Mouse (Mus musculus) heart, adult 2 months (tissue): Measurements from ENCODE around the gene Fra10ac1. TPM values are rescaled to one million over a fixed set of nuclear protein-coding genes. Genes with fewer than 3 reads are reported as not detected.

Experiments used
- DNase-seq, 2 experiments: peaks; one replicate each; pipeline ENCODE4 v3.0.0; 2021
- H3K27ac ChIP-seq: fragments of 200-600 bp; 2 replicates; pipeline ENCODE4 v1.8.1; 2022
- H3K27me3 ChIP-seq: fragments of 200-500 bp; 2 replicates; pipeline ENCODE4 v1.6.1; 2012; ENCODE audit warnings: mild to moderate bottlenecking, low read length, inconsistent platforms, mixed read lengths; ENCODE audit not compliant: control insufficient read depth, insufficient read depth
- H3K36me3 ChIP-seq: fragments of 200-500 bp; 2 replicates; pipeline ENCODE4 v1.6.1; 2012; ENCODE audit warnings: low read length, inconsistent platforms; ENCODE audit not compliant: control insufficient read depth, insufficient read depth
- H3K4me1 ChIP-seq: fragments of 200-500 bp; 2 replicates; pipeline ENCODE4 v1.6.1; 2011; ENCODE audit warnings: low read length; ENCODE audit not compliant: control insufficient read depth, insufficient read depth
- H3K4me3 ChIP-seq: fragments of 200-600 bp; 2 replicates; pipeline ENCODE4 v1.8.1; 2022
- H3K79me2 ChIP-seq: fragments of 200-500 bp; replicated peaks from 2 replicates; pipeline ENCODE4 v1.6.1; 2012; ENCODE audit warnings: mild to moderate bottlenecking, inconsistent platforms, low read length, moderate library complexity, mixed read lengths; ENCODE audit not compliant: control insufficient read depth, insufficient read depth
- H3K9ac ChIP-seq: fragments of 200-500 bp; 2 replicates; pipeline ENCODE4 v1.6.1; 2012; ENCODE audit warnings: low read depth, mild to moderate bottlenecking, control low read depth, inconsistent platforms, low read length, mixed read lengths
- CTCF ChIP-seq: fragments of 200-600 bp; IDR thresholded peaks from 2 replicates; pipeline ENCODE4 v1.8.1; 2022; ENCODE audit warnings: antibody characterized with exemption, mild to moderate bottlenecking, moderate library complexity
- EP300 ChIP-seq: fragments of 200-500 bp; IDR thresholded peaks from 2 replicates; pipeline ENCODE4 v1.6.1; 2011; ENCODE audit warnings: low read depth, low read length, control low read depth; ENCODE audit not compliant: insufficient read depth
- POLR2A ChIP-seq: fragments of 200-500 bp; IDR thresholded peaks from 2 replicates; pipeline ENCODE4 v1.6.1; 2011; ENCODE audit warnings: mild to moderate bottlenecking, low read depth, low read length, control low read depth; ENCODE audit not compliant: insufficient read depth
- WGBS: fragments of 180-500 bp; shearing (Covaris S2); methylation state at CpG from one replicate; pipeline ENCODE4 v1.1.7; 2018; 5-methylcytosine and 5-hydroxymethylcytosine counted together
- intact Hi-C: fragments of 180-260 bp; cut with DNase I; formaldehyde crosslinking; loops from one replicate; pipeline ENCODE4 v1.15.1; 2025
- polyA plus RNA-seq: library from polyadenylated mRNA; depleted of rRNA; stranded (reverse); fragments of >200 nt; gene quantifications from 2 replicates; pipeline ENCODE4 v1.2.3, GENCODE M21; 2012
- total RNA-seq, 2 experiments: library from RNA; stranded (reverse); gene quantifications; 2 replicates each; pipeline ENCODE4 v1.2.3; 2021

Fra10ac1 gene
- total and polyA plus RNA-seq, 3 experiments, result 4.7 to 12.9 (median 12.2) TPM

DNA sequence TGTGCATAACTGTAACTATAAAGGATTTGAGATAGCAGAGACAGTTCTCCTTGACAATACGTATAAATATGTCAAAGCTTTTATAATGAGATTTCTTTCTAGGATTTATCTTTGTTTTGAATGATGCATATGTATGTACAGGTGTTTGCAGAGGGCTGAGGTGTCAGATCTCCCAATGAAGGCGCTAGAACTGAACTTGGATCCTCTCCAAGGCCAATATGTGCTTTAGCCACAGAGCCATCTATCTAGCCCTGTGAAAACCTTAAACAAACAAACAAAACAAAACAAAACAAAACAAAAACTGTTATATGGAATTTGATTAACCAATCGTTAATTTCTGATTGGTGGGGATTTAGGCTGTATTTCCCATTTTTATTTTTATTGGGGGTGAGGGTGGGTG, 33.4 kb downstream of the Fra10ac1 start:
- 82% methylated on average over 3 of the region's 3 CpGs for WGBS
- intact Hi-C loops, result no loop called here
- no peak for TF ChIP-seq POLR2A
- no peak for TF ChIP-seq EP300
- no peak for TF ChIP-seq CTCF
- DNase-seq, result no peak
- Histone ChIP-seq H3K4me1 (no peaks in the 10 kb centered on the region), H3K27me3 (no peaks in the 10 kb centered on the region), H3K36me3 (no peaks in the 10 kb centered on the region), H3K9ac (no peak overlapping the region), H3K27ac (no peak overlapping the region), H3K4me3 (no peak overlapping the region), H3K79me2 (no peaks in the 10 kb centered on the region)

DNA sequence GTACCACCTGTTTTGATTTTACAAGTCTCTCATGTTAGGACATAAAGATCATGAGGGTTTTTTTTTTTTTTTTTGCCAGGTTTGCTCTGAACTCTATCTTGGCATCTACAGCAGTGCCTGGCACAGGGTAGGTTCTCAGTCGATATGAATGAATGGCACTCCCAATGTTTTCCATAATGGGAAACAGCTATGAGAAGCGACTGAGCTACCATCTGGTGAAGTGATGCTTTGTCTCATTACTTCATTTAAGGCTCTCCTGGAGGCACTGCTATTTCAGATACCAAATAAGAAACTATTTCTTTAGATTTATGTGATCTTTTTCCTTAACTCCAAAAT, 36.6 kb downstream of the Fra10ac1 start:
- 74% methylated on average over 2 of the region's 2 CpGs for WGBS
- H3K27me3 ChIP-seq, result no peaks in the 10 kb centered on the region
- no peak for TF ChIP-seq CTCF
- TF ChIP-seq EP300, result no peak
- TF ChIP-seq POLR2A, result no peak

DNA sequence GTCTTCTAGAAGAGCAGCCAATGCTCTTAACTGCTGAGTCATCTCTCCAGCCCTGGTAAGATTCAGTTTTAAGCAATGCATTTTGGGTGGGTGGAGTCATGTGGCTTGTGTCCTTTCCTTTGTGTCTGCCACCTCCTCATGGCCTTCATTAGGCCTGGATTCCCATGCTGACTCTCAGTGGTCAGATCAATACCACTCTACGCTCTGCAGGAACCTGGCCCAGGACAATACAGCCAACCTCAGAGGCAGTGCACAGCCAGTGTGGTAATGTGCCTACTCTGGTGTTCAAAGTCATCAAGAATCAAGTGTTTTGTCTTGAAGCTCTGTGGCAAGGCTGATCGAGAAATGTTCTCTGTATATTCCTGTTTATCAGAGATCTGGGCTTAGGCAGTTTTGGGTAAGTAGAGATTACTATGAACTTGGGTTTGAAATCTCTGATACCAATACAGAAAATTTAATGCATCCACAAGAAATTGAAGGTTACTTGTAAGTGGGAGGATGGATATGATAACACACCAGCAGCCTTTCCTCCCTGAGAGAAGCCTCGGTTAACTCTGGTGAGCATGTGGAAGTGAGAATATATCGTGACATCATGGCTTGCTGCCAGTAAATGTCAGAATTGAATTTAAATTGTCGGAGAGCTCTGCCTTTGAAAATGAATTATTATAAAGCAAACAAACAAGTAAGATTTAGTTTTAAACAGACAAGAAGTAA, 37.2 kb downstream of the Fra10ac1 start:
- intact Hi-C loops, result no loop called here
- no peaks in the 10 kb centered on the region for H3K27me3 ChIP-seq
- H3K9ac ChIP-seq, result no peak overlapping the region
- WGBS, result 84% methylated on average over 5 of the region's 5 CpGs
- H3K79me2 ChIP-seq, result no peaks in the 10 kb centered on the region
- H3K36me3 ChIP-seq, result no peaks in the 10 kb centered on the region
- no peaks in the 10 kb centered on the region for H3K4me1 ChIP-seq
- no peak overlapping the region for H3K4me3 ChIP-seq
- no peak for TF ChIP-seq EP300
- no peak for TF ChIP-seq CTCF
- TF ChIP-seq POLR2A, result no peak
- no peak for DNase-seq
- no peak overlapping the region for H3K27ac ChIP-seq

More for the DNA sequence above, 36.6 kb downstream of the Fra10ac1 start:
- Histone ChIP-seq H3K27ac (no peak overlapping the region), H3K36me3 (no peaks in the 10 kb centered on the region), H3K79me2 (no peaks in the 10 kb centered on the region), H3K9ac (no peak overlapping the region), H3K4me1 (no peaks in the 10 kb centered on the region), H3K4me3 (no peak overlapping the region)
- no peak for DNase-seq
- intact Hi-C loops, result no loop called here

DNA sequence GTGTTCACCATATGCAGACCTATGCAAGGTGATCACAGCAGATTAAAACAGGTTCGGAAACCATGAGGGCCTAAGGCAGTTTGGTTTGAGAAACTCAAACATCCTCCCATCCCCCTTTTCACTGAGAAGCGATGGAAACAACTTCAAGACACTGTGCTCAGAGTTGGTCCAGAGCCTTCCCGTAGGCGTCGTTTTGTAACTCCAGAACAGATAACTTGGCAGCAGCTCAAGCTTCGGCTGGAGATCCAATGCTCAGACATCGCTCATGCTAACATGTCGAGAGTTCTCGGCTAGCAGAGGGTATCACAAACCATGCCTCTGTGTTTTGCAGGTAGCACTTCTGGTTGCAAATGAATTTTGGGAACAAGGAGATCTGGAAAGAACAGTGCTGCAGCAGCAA, 44.3 kb downstream of the Fra10ac1 start:
- H3K4me3 ChIP-seq, result no peak overlapping the region
- H3K9ac ChIP-seq, result no peak overlapping the region
- no peaks in the 10 kb centered on the region for H3K27me3 ChIP-seq
- TF ChIP-seq POLR2A, result no peak
- no peak for TF ChIP-seq EP300
- no peak for TF ChIP-seq CTCF
- no peaks in the 10 kb centered on the region for H3K36me3 ChIP-seq
- WGBS, result 71% methylated on average over 9 of the region's 9 CpGs
- no peaks in the 10 kb centered on the region for H3K79me2 ChIP-seq
- intact Hi-C loops, result no loop called here
- no peak for DNase-seq
- H3K27ac ChIP-seq, result no peak overlapping the region
- H3K4me1 ChIP-seq, result no peaks in the 10 kb centered on the region

DNA sequence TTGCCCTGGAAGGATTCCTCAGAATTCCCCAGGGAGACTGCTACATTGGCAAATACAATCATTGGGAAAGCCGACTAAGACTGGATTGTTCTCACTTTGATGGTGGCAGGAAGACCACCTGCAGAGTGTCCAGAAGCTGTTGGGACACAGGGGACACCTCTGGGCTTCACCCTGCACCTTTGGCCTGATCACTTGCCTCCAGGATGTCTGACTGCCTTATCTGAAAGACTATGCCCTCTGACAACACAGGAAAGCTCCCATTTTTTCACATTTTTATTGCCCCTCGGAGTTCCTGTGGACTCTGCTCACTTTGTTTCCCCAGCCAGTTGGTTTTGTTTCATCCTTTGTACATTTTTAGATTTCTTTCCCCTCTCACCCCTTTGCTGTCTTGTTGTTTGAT, 59.3 kb downstream of the Fra10ac1 start:
- H3K9ac ChIP-seq, result no peak overlapping the region
- no peak overlapping the region for H3K27ac ChIP-seq
- H3K27me3 ChIP-seq, result no peaks in the 10 kb centered on the region
- no peaks in the 10 kb centered on the region for H3K79me2 ChIP-seq
- peaks cover 1% of the 10 kb centered on the region; the same call in 1 of the 2 replicates for H3K4me1 ChIP-seq
- no peaks in the 10 kb centered on the region; the same call in 1 of the 2 replicates for H3K36me3 ChIP-seq
- intact Hi-C loops, result no loop called here
- no peak for TF ChIP-seq CTCF
- TF ChIP-seq EP300, result no peak
- no peak for TF ChIP-seq POLR2A
- DNase-seq, result no peak
- 51% methylated on average over 2 of the region's 2 CpGs for WGBS
- H3K4me3 ChIP-seq, result no peak overlapping the region

DNA sequence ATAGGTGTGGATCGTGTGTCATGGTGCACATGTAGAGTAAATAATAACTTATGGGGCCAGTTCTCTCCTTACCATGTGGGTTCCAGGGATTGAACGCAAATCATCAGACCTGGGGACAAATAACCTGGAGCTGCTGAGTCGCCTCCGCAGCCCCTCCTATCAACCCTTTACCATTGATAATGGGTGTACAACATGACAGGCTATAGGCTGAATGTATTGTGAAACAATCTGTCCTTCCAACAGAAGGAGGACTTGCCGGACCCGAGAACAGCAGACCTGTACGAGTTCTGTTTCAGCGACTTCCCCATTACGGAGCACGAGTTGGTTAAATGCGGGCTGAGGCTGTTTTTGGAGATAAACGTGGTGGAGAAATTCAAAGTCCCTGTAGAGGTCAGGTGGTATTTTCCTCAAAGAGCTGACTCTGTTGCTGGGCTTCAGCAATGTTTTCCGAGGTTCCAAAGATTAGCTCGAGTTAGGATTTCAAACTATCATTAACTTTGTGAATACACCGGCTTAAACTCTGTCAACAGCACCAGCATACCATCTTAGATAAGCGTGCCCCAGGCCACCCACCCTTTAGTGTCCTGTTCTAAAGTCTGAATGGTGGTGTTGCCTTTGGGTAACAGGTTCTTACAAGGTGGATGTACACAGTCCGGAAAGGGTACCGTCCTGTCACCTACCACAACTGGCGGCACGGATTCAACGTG, 62.2 kb downstream of the Fra10ac1 start:
- H3K4me3 ChIP-seq, result no peak overlapping the region
- no peak overlapping the region for H3K27ac ChIP-seq
- no peak overlapping the region for H3K9ac ChIP-seq
- DNase-seq, result no peak
- TF ChIP-seq EP300, result no peak
- TF ChIP-seq POLR2A, result no peak
- TF ChIP-seq CTCF, result no peak
- intact Hi-C loops, result no loop called here
- H3K27me3 ChIP-seq, result no peaks in the 10 kb centered on the region
- no peaks in the 10 kb centered on the region for H3K79me2 ChIP-seq
- no peaks in the 10 kb centered on the region; the same call in 1 of the 2 replicates for H3K36me3 ChIP-seq
- H3K4me1 ChIP-seq, result peaks cover 1% of the 10 kb centered on the region; the same call in 1 of the 2 replicates
- WGBS, result 87% methylated on average over 21 of the region's 21 CpGs
